Mouse (Mus musculus): ENCODE results near the gene Hist1h1e. TPM values are rescaled to one million over a fixed set of nuclear protein-coding genes. Genes with fewer than 3 reads are reported as not detected.
"Not testable (repeated sequence)": the region's sequence is repeated elsewhere in the genome, so short reads cannot be mapped to it uniquely, and the experiment has no call there.

The Hist1h1e gene
- polyA plus RNA-seq, 1 experiment from 2014 or later, result 13.7 TPM

DNA sequence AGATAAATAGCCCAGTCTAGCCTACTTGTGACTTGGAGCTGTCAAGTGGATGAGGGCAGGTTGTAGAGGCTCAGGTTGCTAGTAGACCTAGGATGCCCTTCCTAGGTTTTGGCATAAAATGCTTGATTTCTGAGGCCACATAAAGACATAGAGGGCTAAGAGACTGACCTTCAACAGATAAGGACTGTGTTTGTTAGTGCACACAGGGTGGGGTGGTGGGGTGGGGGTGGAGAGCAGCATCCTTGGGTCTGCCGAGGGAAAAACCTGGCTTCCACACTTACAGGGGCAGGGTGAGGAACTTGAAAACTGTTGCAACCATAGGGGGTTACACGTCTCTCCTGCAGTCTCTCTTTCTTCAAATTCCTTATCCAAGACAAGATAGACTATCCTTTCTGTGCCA lies 27.2 kb downstream of the Hist1h1e start:
- Histone ChIP-seq H3K9ac (ENCODE audit: low read depth, low read length) (no peak overlapping the region), H3K9me3 (ENCODE audit: control insufficient read depth, low read length) (no peaks in the 10 kb centered on the region), H3K4me2 (ENCODE audit: low read depth, low read length) (peak overlapping the region; percentile 3; the same call in 1 of the 2 replicates), H3K4me1 (ENCODE audit: control insufficient read depth, insufficient read depth, low read length) (peaks cover 5% of the 10 kb centered on the region; the same call in 1 of the 2 replicates), H3K27ac (ENCODE audit: low read length) (peak overlapping the region; percentile 50), H3K36me3 (ENCODE audit: control insufficient read depth, insufficient read depth, low read length) (no peaks in the 10 kb centered on the region), H3K27me3 (replicated peaks; ENCODE audit: control insufficient read depth, insufficient read depth, low read length) (no peaks in the 10 kb centered on the region), H3K4me3 (ENCODE audit: low read length) (no peak overlapping the region)
- WGBS, result 77% methylated on average over 2 of the region's 2 CpGs
- ATAC-seq, result no peak

DNA sequence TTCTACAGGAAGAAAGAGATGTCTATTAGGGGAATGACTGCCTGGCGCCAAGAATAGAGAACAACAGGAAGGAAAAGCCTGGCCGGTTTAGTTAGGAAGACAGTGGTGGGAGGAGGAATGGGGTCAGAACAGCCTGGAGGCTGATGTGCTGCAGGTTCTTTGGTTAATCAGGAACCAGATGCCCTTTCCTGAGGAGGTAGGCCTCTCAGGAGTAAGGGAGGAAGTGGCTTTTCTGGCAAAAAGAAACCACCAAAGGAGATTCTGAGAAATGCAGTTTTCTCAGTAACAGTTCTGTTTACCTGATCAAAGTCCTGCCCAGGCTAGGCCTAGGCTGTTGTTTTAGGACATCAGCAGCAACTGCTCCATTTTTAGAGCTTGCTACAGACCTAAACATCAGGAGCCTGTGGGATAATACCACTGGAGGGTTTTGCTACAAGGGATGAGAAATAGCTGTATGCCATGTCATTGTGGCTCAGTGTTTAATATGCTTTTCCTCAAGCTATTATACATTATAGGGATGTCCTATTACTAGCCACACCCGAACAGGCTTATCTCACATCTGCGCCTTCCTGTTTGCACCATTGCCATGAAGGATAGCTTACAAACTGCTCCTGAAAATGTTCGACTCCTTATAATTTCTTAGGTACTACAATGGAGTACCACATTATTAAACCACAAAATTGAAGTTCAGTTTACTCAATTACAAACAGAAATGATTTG lies 29.1 kb downstream of the Hist1h1e start:
- Histone ChIP-seq H3K4me3 (ENCODE audit: low read length) (no peak overlapping the region), H3K4me1 (ENCODE audit: control insufficient read depth, insufficient read depth, low read length) (peaks cover 5% of the 10 kb centered on the region; the same call in 1 of the 2 replicates), H3K4me2 (ENCODE audit: low read depth, low read length) (no peak overlapping the region), H3K9ac (ENCODE audit: low read depth, low read length) (0 out of 2 replicates have a peak overlapping the region, but pooled peaks have one; percentile 37), H3K27ac (ENCODE audit: low read length) (peak overlapping the region; percentile 74), H3K36me3 (ENCODE audit: control insufficient read depth, insufficient read depth, low read length) (no peaks in the 10 kb centered on the region), H3K27me3 (replicated peaks; ENCODE audit: control insufficient read depth, insufficient read depth, low read length) (no peaks in the 10 kb centered on the region), H3K9me3 (ENCODE audit: control insufficient read depth, low read length) (no peaks in the 10 kb centered on the region)
- peak; percentile 72 for ATAC-seq
- 52% methylated on average over 5 of the region's 5 CpGs for WGBS

DNA sequence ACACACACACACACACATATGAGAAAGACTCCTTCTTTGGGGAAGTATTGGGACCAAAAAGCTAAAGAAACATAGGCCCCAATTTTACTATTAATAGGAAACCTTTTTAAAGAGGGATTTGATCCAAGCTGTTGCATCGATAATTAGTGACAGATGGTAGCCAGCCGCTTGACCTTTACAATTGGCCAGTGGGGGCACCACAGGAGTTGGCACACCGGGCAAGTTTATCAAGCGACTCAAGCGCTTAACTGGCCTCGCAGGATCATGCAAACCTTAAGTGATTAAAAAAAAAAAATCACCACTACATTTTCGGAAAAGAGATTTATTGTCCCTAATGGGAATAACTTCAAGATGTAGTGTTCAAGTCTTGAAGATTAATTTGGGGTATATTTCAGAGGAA lies 29.7 kb downstream of the Hist1h1e start:
- no peaks in the 10 kb centered on the region for H3K9me3 ChIP-seq (ENCODE audit: control insufficient read depth, low read length)
- no peak overlapping the region for H3K4me3 ChIP-seq (ENCODE audit: low read length)
- 83% methylated on average over 7 of the region's 7 CpGs for WGBS
- no peak overlapping the region for H3K4me2 ChIP-seq (ENCODE audit: low read depth, low read length)
- no peaks in the 10 kb centered on the region for H3K27me3 ChIP-seq (replicated peaks; ENCODE audit: control insufficient read depth, insufficient read depth, low read length)
- H3K27ac ChIP-seq (ENCODE audit: low read length), result peak overlapping the region; percentile 48; the same call in 1 of the 2 replicates
- ATAC-seq, result no peak
- H3K36me3 ChIP-seq (ENCODE audit: control insufficient read depth, insufficient read depth, low read length), result no peaks in the 10 kb centered on the region
- no peak overlapping the region for H3K9ac ChIP-seq (ENCODE audit: low read depth, low read length)
- peaks cover 5% of the 10 kb centered on the region; the same call in 1 of the 2 replicates for H3K4me1 ChIP-seq (ENCODE audit: control insufficient read depth, insufficient read depth, low read length)

DNA sequence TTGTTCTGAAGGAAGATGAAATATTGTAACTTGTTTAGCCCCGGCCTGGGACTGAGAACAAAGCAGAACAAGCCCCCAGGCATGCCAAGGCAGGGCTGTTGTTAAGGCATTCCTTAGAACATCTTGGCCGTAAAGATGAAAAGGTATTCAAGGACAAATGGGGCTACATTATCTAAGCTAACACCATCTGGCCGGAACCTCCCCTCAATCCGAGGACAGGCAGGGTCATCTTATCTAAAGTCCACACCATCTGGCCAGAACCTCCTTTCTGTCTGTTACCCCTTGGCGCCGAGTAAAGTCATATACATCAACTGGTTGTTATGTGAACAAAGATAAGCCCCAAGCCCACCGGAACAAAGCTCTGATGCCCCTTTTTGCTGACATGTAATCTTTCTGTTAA lies 30.5 kb downstream of the Hist1h1e start:
- H3K9ac ChIP-seq (ENCODE audit: low read depth, low read length); H3K4me2 ChIP-seq (ENCODE audit: low read depth, low read length); H3K36me3 ChIP-seq (ENCODE audit: control insufficient read depth, insufficient read depth, low read length); H3K9me3 ChIP-seq (ENCODE audit: control insufficient read depth, low read length); H3K27ac ChIP-seq (ENCODE audit: low read length); H3K4me1 ChIP-seq (ENCODE audit: control insufficient read depth, insufficient read depth, low read length); H3K27me3 ChIP-seq (replicated peaks; ENCODE audit: control insufficient read depth, insufficient read depth, low read length); H3K4me3 ChIP-seq (ENCODE audit: low read length); ATAC-seq: not testable (repeated sequence)
- WGBS, result 79% methylated on average over 7 of the region's 7 CpGs

DNA sequence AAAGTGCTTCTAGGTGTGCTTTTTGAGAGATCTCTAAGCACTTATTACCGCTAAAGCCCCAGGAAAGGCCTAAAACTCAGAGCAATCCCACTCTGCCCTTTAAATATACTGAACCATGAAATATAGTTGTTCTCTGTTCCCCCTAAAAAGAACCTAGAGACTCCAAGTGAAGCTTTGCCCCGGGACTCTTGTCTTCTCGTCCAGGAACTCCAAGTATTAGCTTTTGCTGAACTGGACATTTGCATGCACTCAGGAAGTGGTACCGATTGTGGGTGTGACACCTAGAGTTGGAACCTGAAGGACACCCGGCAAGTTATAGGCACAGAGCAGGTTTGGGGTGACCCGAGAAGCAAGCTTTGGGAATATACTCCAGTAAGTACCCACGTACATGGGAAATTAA lies 31.2 kb downstream of the Hist1h1e start:
- no peak overlapping the region for H3K4me3 ChIP-seq (ENCODE audit: low read length)
- WGBS, result 91% methylated on average over 7 of the region's 7 CpGs

DNA sequence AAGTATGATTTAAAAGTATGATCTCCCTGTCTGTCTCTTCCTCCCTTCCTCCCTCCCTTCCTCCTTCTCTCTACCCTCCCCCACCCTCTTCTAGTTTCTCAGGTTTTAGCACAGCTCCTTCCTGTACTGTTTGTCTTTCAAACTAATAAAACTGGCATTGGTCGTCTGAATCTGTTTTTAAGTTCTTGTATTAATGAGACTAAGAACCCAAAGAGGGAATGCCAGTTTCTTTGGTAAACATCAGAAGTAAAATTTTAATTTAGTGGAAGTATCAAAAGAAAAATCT lies 35.5 kb downstream of the Hist1h1e start:
- 2% methylated on average over 1 of the region's 1 CpGs for WGBS
- peaks cover 16% of the 10 kb centered on the region for H3K4me1 ChIP-seq (ENCODE audit: control insufficient read depth, insufficient read depth, low read length)
- ATAC-seq, result no peak
- peak overlapping the region; percentile 65 for H3K4me2 ChIP-seq (ENCODE audit: low read depth, low read length)
- no peaks in the 10 kb centered on the region for H3K27me3 ChIP-seq (replicated peaks; ENCODE audit: control insufficient read depth, insufficient read depth, low read length)
- H3K9me3 ChIP-seq (ENCODE audit: control insufficient read depth, low read length), result no peaks in the 10 kb centered on the region
- no peaks in the 10 kb centered on the region for H3K36me3 ChIP-seq (ENCODE audit: control insufficient read depth, insufficient read depth, low read length)
- H3K27ac ChIP-seq (ENCODE audit: low read length), result peak overlapping the region; percentile 95
- peak overlapping the region; percentile 64 for H3K9ac ChIP-seq (ENCODE audit: low read depth, low read length)
- peak overlapping the region; percentile 42 for H3K4me3 ChIP-seq (ENCODE audit: low read length)

More for the DNA sequence above, 31.2 kb downstream of the Hist1h1e start:
- H3K9ac ChIP-seq (ENCODE audit: low read depth, low read length), result no peak overlapping the region
- no peak overlapping the region for H3K4me2 ChIP-seq (ENCODE audit: low read depth, low read length)
- H3K36me3 ChIP-seq (ENCODE audit: control insufficient read depth, insufficient read depth, low read length), result no peaks in the 10 kb centered on the region
- no peaks in the 10 kb centered on the region for H3K9me3 ChIP-seq (ENCODE audit: control insufficient read depth, low read length)
- H3K27me3 ChIP-seq (replicated peaks; ENCODE audit: control insufficient read depth, insufficient read depth, low read length), result no peaks in the 10 kb centered on the region
- no peak overlapping the region for H3K27ac ChIP-seq (ENCODE audit: low read length)
- H3K4me1 ChIP-seq (ENCODE audit: control insufficient read depth, insufficient read depth, low read length), result peaks cover 9% of the 10 kb centered on the region; the same call in 1 of the 2 replicates
- ATAC-seq, result no peak

DNA sequence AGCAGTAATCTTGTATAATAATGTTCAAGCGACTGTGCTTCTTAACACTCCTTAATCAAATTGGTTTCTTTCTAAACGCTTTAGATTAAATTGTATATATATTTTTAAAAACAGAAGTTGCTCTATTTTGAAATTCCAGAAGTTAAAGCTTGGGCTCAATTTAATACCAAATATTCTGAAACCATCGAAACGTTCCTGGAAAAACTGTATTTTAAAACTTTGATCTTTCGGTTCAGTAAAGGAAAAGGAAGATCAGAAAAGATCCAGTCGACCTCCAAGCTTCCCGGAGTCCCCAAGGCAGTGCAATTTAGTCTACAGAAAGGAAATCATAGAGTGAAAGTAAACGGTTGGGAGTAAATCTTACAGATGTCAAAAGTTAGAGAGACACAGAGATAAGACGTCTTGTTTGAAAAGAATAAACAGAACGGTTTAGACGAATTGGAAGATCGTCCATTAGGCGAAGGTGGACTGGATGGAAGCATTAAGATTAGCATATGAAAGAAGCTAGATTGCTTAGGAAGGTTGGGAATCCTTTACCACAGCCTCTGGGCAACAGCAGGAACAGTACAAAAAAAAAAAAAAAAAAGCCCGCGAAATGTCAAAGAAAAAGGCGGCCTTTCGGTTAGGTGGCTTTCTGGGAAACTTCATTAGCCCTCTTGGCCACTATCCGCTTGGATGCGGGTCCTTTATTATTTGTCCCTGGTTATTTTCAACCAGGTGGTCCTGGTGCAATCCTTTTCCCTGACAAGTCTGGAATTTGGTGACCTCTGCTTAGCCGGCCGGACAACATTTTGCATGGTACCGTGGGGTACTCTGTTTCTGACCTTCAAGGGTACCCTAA lies 36.0 kb downstream of the Hist1h1e start:
- H3K9ac ChIP-seq (ENCODE audit: low read depth, low read length), result peak overlapping the region; percentile 64
- H3K4me2 ChIP-seq (ENCODE audit: low read depth, low read length), result peak overlapping the region; percentile 65
- H3K27me3 ChIP-seq (replicated peaks; ENCODE audit: control insufficient read depth, insufficient read depth, low read length), result no peaks in the 10 kb centered on the region
- no peaks in the 10 kb centered on the region for H3K36me3 ChIP-seq (ENCODE audit: control insufficient read depth, insufficient read depth, low read length)
- no peaks in the 10 kb centered on the region for H3K9me3 ChIP-seq (ENCODE audit: control insufficient read depth, low read length)
- peaks cover 16% of the 10 kb centered on the region for H3K4me1 ChIP-seq (ENCODE audit: control insufficient read depth, insufficient read depth, low read length)
- H3K27ac ChIP-seq (ENCODE audit: low read length), result peak overlapping the region; percentile 95
- WGBS, result 2% methylated on average over 22 of the region's 22 CpGs
- peak overlapping the region; percentile 42 for H3K4me3 ChIP-seq (ENCODE audit: low read length)
- no peak for ATAC-seq

DNA sequence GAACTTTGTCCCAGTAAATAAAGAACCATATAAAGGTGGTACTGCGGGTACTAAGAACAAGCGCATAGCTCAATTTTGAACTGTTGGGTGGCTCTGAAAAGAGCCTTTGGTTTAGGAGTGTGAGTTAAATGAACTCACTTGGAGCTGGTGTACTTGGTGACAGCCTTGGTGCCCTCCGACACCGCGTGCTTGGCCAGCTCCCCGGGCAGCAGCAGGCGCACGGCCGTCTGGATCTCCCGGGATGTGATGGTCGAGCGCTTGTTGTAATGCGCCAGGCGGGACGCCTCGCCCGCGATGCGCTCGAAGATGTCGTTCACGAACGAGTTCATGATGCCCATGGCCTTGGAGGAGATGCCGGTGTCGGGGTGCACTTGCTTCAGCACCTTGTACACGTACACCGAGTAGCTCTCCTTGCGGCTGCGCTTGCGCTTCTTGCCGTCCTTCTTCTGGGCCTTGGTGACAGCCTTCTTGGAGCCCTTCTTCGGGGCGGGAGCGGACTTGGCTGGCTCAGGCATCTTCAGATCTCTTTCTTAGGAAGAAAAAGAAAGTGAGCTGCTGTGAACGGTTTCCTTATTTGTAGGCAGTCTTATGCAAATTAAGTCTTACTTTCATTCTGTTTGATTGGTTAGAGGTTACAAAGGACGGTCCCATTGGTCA lies 36.8 kb downstream of the Hist1h1e start:
- peak; percentile 87 for ATAC-seq
- Histone ChIP-seq H3K4me1 (ENCODE audit: control insufficient read depth, insufficient read depth, low read length) (peaks cover 18% of the 10 kb centered on the region), H3K27ac (ENCODE audit: low read length) (peak overlapping the region; percentile 96), H3K9ac (ENCODE audit: low read depth, low read length) (peak overlapping the region; percentile 68), H3K4me3 (ENCODE audit: low read length) (peak overlapping the region; percentile 46), H3K4me2 (ENCODE audit: low read depth, low read length) (peak overlapping the region; percentile 66)
- WGBS, result under 1% methylated on average over 31 of the region's 36 CpGs
- not testable (repeated sequence) for H3K9me3 ChIP-seq (ENCODE audit: control insufficient read depth, low read length); H3K36me3 ChIP-seq (ENCODE audit: control insufficient read depth, insufficient read depth, low read length); H3K27me3 ChIP-seq (replicated peaks; ENCODE audit: control insufficient read depth, insufficient read depth, low read length)

DNA sequence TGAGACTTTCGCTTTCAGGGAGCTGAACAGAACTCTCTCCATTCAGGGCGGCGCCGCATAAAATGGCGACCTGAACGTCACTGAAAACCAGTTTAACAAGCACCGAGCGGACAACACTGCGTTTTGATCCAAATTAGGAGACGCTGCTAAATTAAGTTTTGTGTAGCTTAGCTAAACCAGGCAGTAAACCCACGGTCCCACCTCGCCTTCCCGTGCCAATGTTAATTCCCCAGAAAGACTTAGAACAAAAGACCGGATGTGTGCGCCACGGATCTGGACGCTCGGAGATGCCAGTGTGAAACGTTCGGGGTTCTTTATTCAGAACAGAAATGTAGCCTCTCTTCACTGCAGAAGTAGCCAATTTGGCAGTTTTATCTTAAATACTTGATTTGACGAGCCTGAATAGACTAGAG lies 37.3 kb downstream of the Hist1h1e start:
- H3K4me1 ChIP-seq (ENCODE audit: control insufficient read depth, insufficient read depth, low read length), result peaks cover 18% of the 10 kb centered on the region

More for the DNA sequence above, 37.3 kb downstream of the Hist1h1e start:
- no peaks in the 10 kb centered on the region for H3K36me3 ChIP-seq (ENCODE audit: control insufficient read depth, insufficient read depth, low read length)
- peak overlapping the region; percentile 96 for H3K27ac ChIP-seq (ENCODE audit: low read length)
- H3K9me3 ChIP-seq (ENCODE audit: control insufficient read depth, low read length), result no peaks in the 10 kb centered on the region
- peak overlapping the region; percentile 46 for H3K4me3 ChIP-seq (ENCODE audit: low read length)
- H3K9ac ChIP-seq (ENCODE audit: low read depth, low read length), result peak overlapping the region; percentile 68
- H3K4me2 ChIP-seq (ENCODE audit: low read depth, low read length), result peak overlapping the region; percentile 66
- under 1% methylated on average over 21 of the region's 21 CpGs for WGBS
- 0 out of 2 replicates have a peak, but pooled peaks have one; percentile 4 for ATAC-seq
- H3K27me3 ChIP-seq (replicated peaks; ENCODE audit: control insufficient read depth, insufficient read depth, low read length), result no peaks in the 10 kb centered on the region

All from intestine, embryonic 16.5 days (tissue).